Mouse (Mus musculus): ENCODE measurements around the gene Hddc3. TPM values are rescaled to one million over a fixed set of nuclear protein-coding genes. Genes with fewer than 3 reads are reported as not detected.

Gene Hddc3
- polyA plus RNA-seq, 1 experiment from 2014 or later, result 20.2 TPM

DNA sequence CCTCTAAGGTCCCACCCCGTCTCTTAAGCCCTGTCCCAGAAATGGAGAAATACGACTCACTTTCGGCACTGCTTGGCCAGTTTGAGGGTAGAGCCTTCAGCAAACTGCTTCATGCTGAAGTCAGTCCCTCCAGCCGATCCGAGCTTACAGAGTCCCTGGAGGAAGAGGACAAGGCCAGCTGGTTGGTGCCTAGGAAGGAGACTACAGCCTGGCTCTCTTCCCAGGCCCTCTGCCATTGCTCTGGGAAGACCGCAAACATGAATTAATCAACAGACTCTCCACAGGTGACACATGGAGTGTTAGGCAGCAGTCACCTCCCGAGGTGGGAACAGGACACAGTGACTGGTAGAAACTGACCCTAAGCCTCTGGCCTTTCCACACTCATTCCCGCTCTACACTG is 12.6 kb upstream of the Hddc3 start:
- DNase-seq (ENCODE audit: low spot score) (no peak), ATAC-seq (replicated peaks; ENCODE audit: low FRiP score, low read depth) (no peak)
- Histone ChIP-seq H3K27ac (no peak overlapping the region), H3K4me3 (replicated peaks; ENCODE audit: low read depth, low read length) (no peak overlapping the region), H3K9ac (ENCODE audit: low read depth, low read length) (no peak overlapping the region), H3K36me3 (ENCODE audit: insufficient read depth, low read length) (peaks cover 81% of the 10 kb centered on the region), H3K4me2 (ENCODE audit: low read length) (no peak overlapping the region), H3K4me1 (replicated peaks; ENCODE audit: insufficient read depth, low read length) (no peaks in the 10 kb centered on the region), H3K27me3 (ENCODE audit: insufficient read depth, low read length) (no peaks in the 10 kb centered on the region), H3K9me3 (replicated peaks; ENCODE audit: low read length) (no peaks in the 10 kb centered on the region)
- WGBS, result 89% methylated on average over 8 of the region's 8 CpGs
- TF ChIP-seq CTCF (IDR thresholded peaks at IDR 0.05; ENCODE audit: low read depth), result no peak

- 84% methylated on average over 19 of the region's 19 CpGs for whole genome bisulfite sequencing
- DNase-seq (ENCODE audit: low spot score) (no peak), ATAC-seq (replicated peaks; ENCODE audit: low FRiP score, low read depth) (no peak)
- Histone ChIP-seq H3K9ac (ENCODE audit: low read depth, low read length) (no peak overlapping the region), H3K4me3 (replicated peaks; ENCODE audit: low read depth, low read length) (no peak overlapping the region), H3K36me3 (ENCODE audit: insufficient read depth, low read length) (peaks cover 80% of the 10 kb centered on the region), H3K4me2 (ENCODE audit: low read length) (no peak overlapping the region), H3K27me3 (ENCODE audit: insufficient read depth, low read length) (no peaks in the 10 kb centered on the region), H3K9me3 (replicated peaks; ENCODE audit: low read length) (no peaks in the 10 kb centered on the region), H3K4me1 (replicated peaks; ENCODE audit: insufficient read depth, low read length) (no peaks in the 10 kb centered on the region), H3K27ac (no peak overlapping the region)
- TF ChIP-seq CTCF (IDR thresholded peaks at IDR 0.05; ENCODE audit: low read depth), result no peak
These were observed 11.5 kb upstream of the Hddc3 start for GRCm38 (mm10) chr7:80331433-80331832.

- Histone ChIP-seq H3K4me3 (replicated peaks; ENCODE audit: low read depth, low read length) (no peak overlapping the region), H3K4me2 (ENCODE audit: low read length) (no peak overlapping the region), H3K36me3 (ENCODE audit: insufficient read depth, low read length) (peaks cover 62% of the 10 kb centered on the region), H3K27me3 (ENCODE audit: insufficient read depth, low read length) (no peaks in the 10 kb centered on the region), H3K9me3 (replicated peaks; ENCODE audit: low read length) (no peaks in the 10 kb centered on the region), H3K27ac (no peak overlapping the region), H3K4me1 (replicated peaks; ENCODE audit: insufficient read depth, low read length) (peaks cover 4% of the 10 kb centered on the region; the same call in 1 of the 2 replicates), H3K9ac (ENCODE audit: low read depth, low read length) (no peak overlapping the region)
- DNase-seq (ENCODE audit: low spot score) (no peak), ATAC-seq (replicated peaks; ENCODE audit: low FRiP score, low read depth) (no peak)
- TF ChIP-seq CTCF (IDR thresholded peaks at IDR 0.05; ENCODE audit: low read depth), result no peak
- 87% methylated on average over 4 of the region's 4 CpGs for WGBS
These were observed 8.1 kb upstream of the Hddc3 start for GRCm38 (mm10) chr7:80334848-80335247.

DNA sequence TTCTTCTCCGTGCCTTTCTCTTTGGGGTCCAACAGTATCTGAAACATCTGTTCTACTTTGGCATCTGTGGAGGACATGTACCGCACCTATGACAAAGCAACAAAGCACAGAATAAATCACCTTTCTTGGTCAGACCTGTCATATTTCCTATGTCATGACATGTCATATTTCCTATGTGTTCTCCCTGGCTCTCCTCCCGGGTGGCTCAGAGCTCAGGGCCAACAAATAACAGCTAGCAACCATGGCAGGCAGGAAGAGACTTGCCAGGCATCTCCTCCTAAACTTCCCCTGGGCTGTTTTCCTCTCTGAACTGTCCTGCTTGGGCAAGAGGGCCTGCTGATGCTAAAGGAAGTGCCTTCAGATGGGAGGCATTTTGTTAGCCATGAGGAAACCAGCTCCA is 6.0 kb upstream of the Hddc3 start:
- Histone ChIP-seq H3K9ac (ENCODE audit: low read depth, low read length) (no peak overlapping the region), H3K4me1 (replicated peaks; ENCODE audit: insufficient read depth, low read length) (peaks cover 4% of the 10 kb centered on the region; the same call in 1 of the 2 replicates), H3K27ac (no peak overlapping the region), H3K4me3 (replicated peaks; ENCODE audit: low read depth, low read length) (no peak overlapping the region), H3K9me3 (replicated peaks; ENCODE audit: low read length) (no peaks in the 10 kb centered on the region), H3K4me2 (ENCODE audit: low read length) (no peak overlapping the region), H3K36me3 (ENCODE audit: insufficient read depth, low read length) (peaks cover 44% of the 10 kb centered on the region), H3K27me3 (ENCODE audit: insufficient read depth, low read length) (no peaks in the 10 kb centered on the region)
- TF ChIP-seq CTCF (IDR thresholded peaks at IDR 0.05; ENCODE audit: low read depth), result no peak
- WGBS, result 83% methylated on average over 3 of the region's 3 CpGs
- DNase-seq (ENCODE audit: low spot score), result no peak
- no peak for ATAC-seq (replicated peaks; ENCODE audit: low FRiP score, low read depth)

- Histone ChIP-seq H3K27ac (0 out of 2 replicates have a peak overlapping the region, but pooled peaks have one; percentile 37), H3K9ac (ENCODE audit: low read depth, low read length) (peak overlapping the region; percentile 61), H3K27me3 (ENCODE audit: insufficient read depth, low read length) (no peaks in the 10 kb centered on the region), H3K9me3 (replicated peaks; ENCODE audit: low read length) (no peaks in the 10 kb centered on the region), H3K4me3 (replicated peaks; ENCODE audit: low read depth, low read length) (peak overlapping the region; percentile 63), H3K4me2 (ENCODE audit: low read length) (peak overlapping the region; percentile 76), H3K4me1 (replicated peaks; ENCODE audit: insufficient read depth, low read length) (peaks cover 15% of the 10 kb centered on the region), H3K36me3 (ENCODE audit: insufficient read depth, low read length) (peaks cover 27% of the 10 kb centered on the region)
- TF ChIP-seq CTCF (IDR thresholded peaks at IDR 0.05; ENCODE audit: low read depth), result no peak
- no peak for ATAC-seq (replicated peaks; ENCODE audit: low FRiP score, low read depth)
- 6% methylated on average over 17 of the region's 17 CpGs for WGBS
- DNase-seq (ENCODE audit: low spot score), result peak; percentile 39
These were observed 3.5 kb upstream of the Hddc3 start for GRCm38 (mm10) chr7:80339371-80339770.

GRCm38 (mm10) chr7:80339793-80340628 is 2.9 kb upstream of the Hddc3 start:
- peaks cover 21% of the 10 kb centered on the region for H3K36me3 ChIP-seq (ENCODE audit: insufficient read depth, low read length)
- peak overlapping the region; percentile 61 for H3K9ac ChIP-seq (ENCODE audit: low read depth, low read length)
- peaks cover 15% of the 10 kb centered on the region for H3K4me1 ChIP-seq (replicated peaks; ENCODE audit: insufficient read depth, low read length)
- H3K4me2 ChIP-seq (ENCODE audit: low read length), result peak overlapping the region; percentile 76
- peak; percentile 98 for DNase-seq (ENCODE audit: low spot score)
- H3K9me3 ChIP-seq (replicated peaks; ENCODE audit: low read length), result no peaks in the 10 kb centered on the region
- peak; percentile 86 for TF ChIP-seq CTCF (IDR thresholded peaks at IDR 0.05; ENCODE audit: low read depth)
- peak overlapping the region; percentile 89 for H3K27ac ChIP-seq
- peak overlapping the region; percentile 63 for H3K4me3 ChIP-seq (replicated peaks; ENCODE audit: low read depth, low read length)
- no peaks in the 10 kb centered on the region for H3K27me3 ChIP-seq (ENCODE audit: insufficient read depth, low read length)
- under 1% methylated on average over 45 of the region's 45 CpGs for WGBS
- ATAC-seq (replicated peaks; ENCODE audit: low FRiP score, low read depth), result peak; percentile 96

Measured in kidney, postnatal 0 days (tissue).